Mouse (Mus musculus) CH12.LX (cell line): ENCODE results near the gene Olfr49. TPM values are rescaled to one million over a fixed set of nuclear protein-coding genes. Genes with fewer than 3 reads are reported as not detected.
A peak's percentile ranks its signal among the peaks of the same experiment; 100 is the strongest.

Experiments
- DNase-seq: peaks from one replicate; pipeline ENCODE4 v3.0.0-alpha.2; 2013; ENCODE audit errors: extremely low read depth
- H3K27ac ChIP-seq: 2 replicates; pipeline ENCODE4 v1.5.1; 2012; ENCODE audit warnings: low read depth, mild to moderate bottlenecking, control low read depth, moderate library complexity; ENCODE audit not compliant: insufficient read depth
- H3K27me3 ChIP-seq: replicated peaks from 2 replicates; pipeline ENCODE3; 2012; ENCODE audit warnings: inconsistent platforms
- H3K36me3 ChIP-seq, 2 experiments: replicated peaks in 1 of 2; 2 replicates each; pipeline versions ENCODE3 to v1.6.1; 2012; ENCODE audit warnings: inconsistent platforms in 1 of 2, low read length in 1 of 2, mild to moderate bottlenecking in 1 of 2, mixed read lengths in 1 of 2, moderate library complexity in 1 of 2; ENCODE audit not compliant: control insufficient read depth in 1 of 2, insufficient read depth in 1 of 2
- H3K4me1 ChIP-seq, 2 experiments: 2 replicates each; pipeline ENCODE4 v1.6.1; 2012; ENCODE audit warnings: inconsistent platforms in 1 of 2, moderate library complexity in 1 of 2; ENCODE audit not compliant: insufficient read depth in 2 of 2, control insufficient read depth in 1 of 2
- H3K4me2 ChIP-seq: 2 replicates; pipeline ENCODE4 v1.6.1; 2012; ENCODE audit warnings: low read depth, mild to moderate bottlenecking, control low read depth; ENCODE audit not compliant: poor library complexity, insufficient read depth, severe bottlenecking
- H3K4me3 ChIP-seq, 3 experiments: fragments of 150-350 bp in 1 of 3; sonication (generic) in 1 of 3; replicated peaks in 1 of 3; 2 replicates each; pipeline versions ENCODE3 to v1.5.1; 2011 to 2012; ENCODE audit warnings: low read depth in 2 of 3, low read length in 2 of 3, mild to moderate bottlenecking in 2 of 3, moderate library complexity in 2 of 3, control low read depth in 1 of 3, improper control_type of control experiment in 1 of 3, inconsistent platforms in 1 of 3, mixed read lengths in 1 of 3; ENCODE audit not compliant: poor library complexity in 1 of 3
- H3K79me2 ChIP-seq: replicated peaks from 2 replicates; pipeline ENCODE4 v1.6.1; 2012; ENCODE audit warnings: mild to moderate bottlenecking, moderate library complexity; ENCODE audit not compliant: control insufficient read depth, poor library complexity, insufficient read depth, severe bottlenecking; ENCODE audit errors: extremely low read depth
- H3K9ac ChIP-seq: 2 replicates; pipeline ENCODE4 v1.6.1; 2012; ENCODE audit warnings: low read depth, mild to moderate bottlenecking, control low read depth, moderate library complexity; ENCODE audit not compliant: insufficient read depth
- H3K9me3 ChIP-seq: replicated peaks from 2 replicates; pipeline ENCODE3; 2012; ENCODE audit warnings: low read length, inconsistent platforms, mixed read lengths
- BHLHE40 ChIP-seq: IDR thresholded peaks from 2 replicates; pipeline ENCODE4 v1.6.1; 2011; ENCODE audit warnings: mild to moderate bottlenecking, low read depth, low read length, improper control_type of control experiment
- CHD1 ChIP-seq: IDR thresholded peaks from 2 replicates; pipeline ENCODE4 v1.6.1; 2012; ENCODE audit warnings: low read depth, low read length, improper control_type of control experiment, inconsistent platforms
- CTCF ChIP-seq, 2 experiments: IDR thresholded peaks in 1 of 2; conservative IDR thresholded peaks in 1 of 2; 2 replicates each; pipeline ENCODE4 v1.5.1; 2011 to 2012; ENCODE audit warnings: low read depth in 2 of 2, low read length in 2 of 2, improper control_type of control experiment in 1 of 2, inconsistent platforms in 1 of 2, mild to moderate bottlenecking in 1 of 2, moderate library complexity in 1 of 2
- E2F4 ChIP-seq: IDR thresholded peaks from 2 replicates; pipeline ENCODE4 v1.6.1; 2011; ENCODE audit warnings: low read depth, low read length, improper control_type of control experiment; ENCODE audit not compliant: insufficient replicate concordance
- ELF1 ChIP-seq: IDR thresholded peaks from 2 replicates; pipeline ENCODE4 v1.6.1; 2014; ENCODE audit warnings: low read depth, mild to moderate bottlenecking, inconsistent platforms, low read length, improper control_type of control experiment
- EP300 ChIP-seq: IDR thresholded peaks from 2 replicates; pipeline ENCODE4 v1.6.1; 2011; ENCODE audit warnings: low read length, improper control_type of control experiment
- ETS1 ChIP-seq: conservative IDR thresholded peaks from 2 replicates; pipeline ENCODE4 v1.6.1; 2012; ENCODE audit warnings: low read depth, mild to moderate bottlenecking, inconsistent platforms, low read length, improper control_type of control experiment, moderate library complexity
- KAT2A ChIP-seq: IDR thresholded peaks from 2 replicates; pipeline ENCODE4 v1.6.1; 2012; ENCODE audit warnings: low read length, improper control_type of control experiment, inconsistent platforms; ENCODE audit not compliant: insufficient replicate concordance
- MAFK ChIP-seq: IDR thresholded peaks from 2 replicates; pipeline ENCODE4 v1.6.1; 2011; ENCODE audit warnings: low read length, improper control_type of control experiment; ENCODE audit not compliant: insufficient replicate concordance
- MAX ChIP-seq: IDR thresholded peaks from 2 replicates; pipeline ENCODE4 v1.6.1; 2011; ENCODE audit warnings: low read length, improper control_type of control experiment
- MEF2A ChIP-seq: IDR thresholded peaks from 2 replicates; pipeline ENCODE4 v1.6.1; 2014; ENCODE audit warnings: low read depth, mild to moderate bottlenecking, inconsistent platforms, low read length, improper control_type of control experiment, borderline replicate concordance
- NELFE ChIP-seq: IDR thresholded peaks from 2 replicates; pipeline ENCODE4 v1.6.1; 2011; ENCODE audit warnings: low read depth, low read length, improper control_type of control experiment
- POLR2A ChIP-seq: IDR thresholded peaks from 2 replicates; pipeline ENCODE4 v1.6.1; 2011; ENCODE audit warnings: low read depth, mild to moderate bottlenecking, improper control_type of control experiment, low read length
- POLR2AphosphoS2 ChIP-seq: IDR thresholded peaks from 2 replicates; pipeline ENCODE4 v1.6.1; 2011; ENCODE audit warnings: low read depth, low read length, improper control_type of control experiment
- RCOR1 ChIP-seq: conservative IDR thresholded peaks from 2 replicates; pipeline ENCODE4 v1.6.1; 2012; ENCODE audit warnings: low read depth, mild to moderate bottlenecking, inconsistent platforms, low read length, improper control_type of control experiment
- SIN3A ChIP-seq: IDR thresholded peaks from 2 replicates; pipeline ENCODE4 v1.6.1; 2012; ENCODE audit warnings: low read length, improper control_type of control experiment, inconsistent platforms
- SMC3 ChIP-seq: IDR thresholded peaks from 2 replicates; pipeline ENCODE4 v1.6.1; 2011; ENCODE audit warnings: low read depth, low read length, improper control_type of control experiment
- TBP ChIP-seq: conservative IDR thresholded peaks from 2 replicates; pipeline ENCODE4 v1.6.1; 2011; ENCODE audit warnings: low read depth, low read length, improper control_type of control experiment
- UBTF ChIP-seq: IDR thresholded peaks from 2 replicates; pipeline ENCODE4 v1.6.1; 2012; ENCODE audit warnings: low read depth, mild to moderate bottlenecking, inconsistent platforms, low read length, improper control_type of control experiment, moderate library complexity
- ZMIZ1 ChIP-seq: IDR thresholded peaks from 2 replicates; pipeline ENCODE4 v1.6.1; 2012; ENCODE audit warnings: low read depth, mild to moderate bottlenecking, inconsistent platforms, low read length, improper control_type of control experiment
- dilution Hi-C: fragments of 300-500 bp; cut with MboI; formaldehyde crosslinking; loops from 2 replicates; pipeline ENCODE4 v1.14.3; 2020; ENCODE audit warnings: low sequenced_read_pairs; ENCODE audit not compliant: extremely low pct_unique_long_range_greater_than_20kb, extremely low pct_ligation_motif_present
- in situ Hi-C: fragments of 300-500 bp; cut with MboI; formaldehyde crosslinking; loops from 3 replicates; pipeline ENCODE4 v1.14.3; 2019; ENCODE audit warnings: low sequenced_read_pairs, low pct_ligation_motif_present, low pct_unique_long_range_greater_than_20kb, mixed read lengths
- polyA plus RNA-seq: library from polyadenylated mRNA; unstranded; fragments of >175 nt; gene quantifications from 2 replicates; pipeline ENCODE4 v1.2.1, GENCODE M21; 2012; ENCODE audit warnings: low read depth; ENCODE audit not compliant: insufficient read length
- total RNA-seq, 2 experiments: library from RNA; depleted of rRNA; stranded (reverse); fragments of 300-350 nt in 1 of 2; fragments of >200 nt in 1 of 2; gene quantifications; 2 replicates each; pipeline ENCODE4 v1.2.3; 2012 to 2014

Gene Olfr49
- total and polyA plus RNA-seq, 3 experiments: 0.07 TPM; not detected in 2

- Histone ChIP-seq H3K9me3 (no peaks in the 10 kb centered on the region), H3K27me3 (no peaks in the 10 kb centered on the region), H3K27ac (no peak overlapping the region), H3K4me2 (no peak overlapping the region), H3K4me1 (peaks cover 3 to 15% of the 10 kb centered on the region in 2 experiments; a peak in 2 of 4 replicates), H3K79me2 (no peaks in the 10 kb centered on the region), H3K36me3 (peaks cover 13 to 41% of the 10 kb centered on the region in 2 experiments), H3K9ac (no peak overlapping the region), H3K4me3 (no peak overlapping the region)
- in situ Hi-C loops (no loop called here), dilution Hi-C loops (no loop called here)
- no peak for DNase-seq
- TF ChIP-seq ZMIZ1: no peak
- TF ChIP-seq RCOR1: no peak
- no peak for TF ChIP-seq E2F4
- no peak for TF ChIP-seq MAX
- no peak for TF ChIP-seq ETS1
- no peak for TF ChIP-seq NELFE
- TF ChIP-seq ELF1: no peak
- TF ChIP-seq MEF2A: no peak
- no peak for TF ChIP-seq EP300
- TF ChIP-seq CHD1: no peak
Observed at GRCm38 (mm10) chr14:54270413-54270812, 14.3 kb downstream of the Olfr49 start.

DNA sequence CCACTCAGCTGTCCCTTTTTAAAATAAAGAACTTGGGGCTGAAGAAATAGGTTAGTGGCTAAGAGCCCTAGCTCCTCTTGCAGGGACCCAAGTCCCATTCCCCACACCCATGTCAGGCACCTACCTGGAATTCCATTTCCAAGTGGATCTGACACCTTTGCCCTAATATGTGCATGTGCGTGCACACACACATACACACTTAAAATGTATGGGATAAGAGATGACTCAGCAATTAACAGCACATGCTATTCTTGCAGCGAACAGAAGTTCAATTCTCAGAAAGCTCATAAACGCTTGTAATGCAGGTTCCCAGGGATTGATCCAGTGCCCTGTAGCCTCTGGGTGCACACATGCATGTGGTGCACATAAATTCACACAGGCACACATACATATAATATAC is 15.2 kb downstream of the Olfr49 start:
- no peak overlapping the region for H3K4me3 ChIP-seq
- no peak for DNase-seq
- peaks cover 16 to 48% of the 10 kb centered on the region in 2 experiments for H3K36me3 ChIP-seq
- in situ Hi-C loops (loop anchor here (10.0 kb wide), 1 partner anchor 55 kb away; no protein-coding TSS in a partner anchor), dilution Hi-C loops (no loop called here)
- no peak overlapping the region for H3K9ac ChIP-seq
- no peaks in the 10 kb centered on the region for H3K79me2 ChIP-seq
- no peaks in the 10 kb centered on the region for H3K27me3 ChIP-seq
- TF ChIP-seq TBP (no peak), MAFK (peak; percentile 69)
- no peak overlapping the region for H3K27ac ChIP-seq
- peaks cover 3 to 15% of the 10 kb centered on the region in 2 experiments; a peak in 2 of 4 replicates for H3K4me1 ChIP-seq
- no peak overlapping the region for H3K4me2 ChIP-seq
- H3K9me3 ChIP-seq: no peaks in the 10 kb centered on the region

GRCm38 (mm10) chr14:54267966-54268365 is 16.8 kb downstream of the Olfr49 start:
- dilution Hi-C loops: no loop called here

More at GRCm38 (mm10) chr14:54267966-54268365, 16.8 kb downstream of the Olfr49 start:
- Histone ChIP-seq H3K27ac (no peak overlapping the region), H3K9ac (no peak overlapping the region), H3K4me3 (no peak overlapping the region), H3K27me3 (no peaks in the 10 kb centered on the region), H3K4me1 (peaks cover 3 to 10% of the 10 kb centered on the region in 2 experiments; a peak in 2 of 4 replicates), H3K4me2 (no peak overlapping the region), H3K36me3 (peaks cover 28 to 61% of the 10 kb centered on the region in 2 experiments), H3K79me2 (no peaks in the 10 kb centered on the region)
- in situ Hi-C loops: loop anchor here (10.0 kb wide), 1 partner anchor 57 kb away; no protein-coding TSS in a partner anchor
- no peak for DNase-seq
- no peak for TF ChIP-seq UBTF
- TF ChIP-seq POLR2AphosphoS2: no peak
- TF ChIP-seq CTCF (conservative IDR thresholded peaks at IDR 0.05 in 1 of 2, IDR thresholded peaks at IDR 0.05 in 1 of 2; ENCODE audit: low read depth in 2 of 2, low read length in 2 of 2): no peak
- TF ChIP-seq ELF1: no peak
- TF ChIP-seq BHLHE40: no peak
- no peak for TF ChIP-seq SIN3A
- no peak for TF ChIP-seq KAT2A
- TF ChIP-seq ETS1: no peak
- no peak for TF ChIP-seq SMC3
- no peak for TF ChIP-seq EP300
- TF ChIP-seq RCOR1: no peak
- no peak for TF ChIP-seq POLR2A
- TF ChIP-seq, all 38 proteins: peak for 0
- no peaks in the 10 kb centered on the region for H3K9me3 ChIP-seq
